Mouse (Mus musculus) embryo, embryonic 9.5 days (tissue): ENCODE data around the gene Tm6sf2.

Experiments used
- DNase-seq: peaks from one replicate; pipeline ENCODE4 v3.0.0-alpha.2; 2017; ENCODE audit errors: extremely low spot score

Tm6sf2 gene

GRCm38 (mm10) chr8:70089296-70089960, 16.7 kb downstream of the Tm6sf2 start:
- DNase-seq: no peak

- DNase-seq: no peak
Measured at GRCm38 (mm10) chr8:70092786-70093185, 20.1 kb downstream of the Tm6sf2 start.

GRCm38 (mm10) chr8:70099276-70099675, 26.6 kb downstream of the Tm6sf2 start:
- no peak for DNase-seq

GRCm38 (mm10) chr8:70100241-70100640, 27.5 kb downstream of the Tm6sf2 start:
- no peak for DNase-seq

GRCm38 (mm10) chr8:70104506-70104905, 31.8 kb downstream of the Tm6sf2 start:
- DNase-seq: no peak

GRCm38 (mm10) chr8:70104922-70105321, 32.2 kb downstream of the Tm6sf2 start:
- DNase-seq: no peak

- no peak for DNase-seq
Measured at GRCm38 (mm10) chr8:70110451-70110850, 37.7 kb downstream of the Tm6sf2 start.

- no peak for DNase-seq
Measured at GRCm38 (mm10) chr8:70111192-70111795, 38.6 kb downstream of the Tm6sf2 start.

GRCm38 (mm10) chr8:70112401-70113016, 39.8 kb downstream of the Tm6sf2 start:
- DNase-seq: no peak

- DNase-seq: no peak
Measured at GRCm38 (mm10) chr8:70114488-70114887, 41.8 kb downstream of the Tm6sf2 start.

- no peak for DNase-seq
Measured at GRCm38 (mm10) chr8:70114892-70115291, 42.2 kb downstream of the Tm6sf2 start.

- DNase-seq: peak; percentile 47
Measured at GRCm38 (mm10) chr8:70117611-70118010, 44.9 kb downstream of the Tm6sf2 start.

- no peak for DNase-seq
Measured at GRCm38 (mm10) chr8:70118726-70119700, 46.3 kb downstream of the Tm6sf2 start.

- DNase-seq: peak; percentile 74
Measured at GRCm38 (mm10) chr8:70120667-70121066, 47.9 kb downstream of the Tm6sf2 start, which contains the start of gene Ncan. Gene Ncan (minus strand): TSS chr8:70120873.

- DNase-seq: no peak
Measured at GRCm38 (mm10) chr8:70122863-70123262, 50.1 kb downstream of the Tm6sf2 start.

GRCm38 (mm10) chr8:70124992-70125391, 52.3 kb downstream of the Tm6sf2 start:
- no peak for DNase-seq

- no peak for DNase-seq
Measured at GRCm38 (mm10) chr8:70128435-70128834, 55.7 kb downstream of the Tm6sf2 start.

GRCm38 (mm10) chr8:70129309-70129952, 56.7 kb downstream of the Tm6sf2 start:
- DNase-seq: no peak
